Mouse (Mus musculus) adrenal gland, postnatal 25 days (tissue): ENCODE data around the gene Lingo2. TPM values are rescaled to one million over a fixed set of nuclear protein-coding genes. Genes with fewer than 3 reads are reported as not detected.

ENCODE experiments used
- microRNA-seq, 2 experiments: library from miRNA; unstranded; fragments of <30 nt; microRNA quantifications; one replicate each; pipeline ENCODE4 v1.2.0; 2021
- total RNA-seq: library from RNA; stranded (reverse); gene quantifications from 2 replicates; pipeline ENCODE4 v1.2.3, GENCODE M21; 2021

Gene Lingo2
- total RNA-seq, 1 experiment from 2014 or later, result 0.12 TPM

Small RNA genes lying within 50 kb of the gene (microRNA-seq; reads per million reads assigned to microRNA genes)
- gene Mir873a, result 0 reads per million in 2 experiments
- 0 reads per million in 2 experiments for gene Mir873b
- 0 reads per million in 2 experiments for gene Mir876
